ENCODE assay signal across 8 mouse cellular contexts in the genomic region with DNA sequence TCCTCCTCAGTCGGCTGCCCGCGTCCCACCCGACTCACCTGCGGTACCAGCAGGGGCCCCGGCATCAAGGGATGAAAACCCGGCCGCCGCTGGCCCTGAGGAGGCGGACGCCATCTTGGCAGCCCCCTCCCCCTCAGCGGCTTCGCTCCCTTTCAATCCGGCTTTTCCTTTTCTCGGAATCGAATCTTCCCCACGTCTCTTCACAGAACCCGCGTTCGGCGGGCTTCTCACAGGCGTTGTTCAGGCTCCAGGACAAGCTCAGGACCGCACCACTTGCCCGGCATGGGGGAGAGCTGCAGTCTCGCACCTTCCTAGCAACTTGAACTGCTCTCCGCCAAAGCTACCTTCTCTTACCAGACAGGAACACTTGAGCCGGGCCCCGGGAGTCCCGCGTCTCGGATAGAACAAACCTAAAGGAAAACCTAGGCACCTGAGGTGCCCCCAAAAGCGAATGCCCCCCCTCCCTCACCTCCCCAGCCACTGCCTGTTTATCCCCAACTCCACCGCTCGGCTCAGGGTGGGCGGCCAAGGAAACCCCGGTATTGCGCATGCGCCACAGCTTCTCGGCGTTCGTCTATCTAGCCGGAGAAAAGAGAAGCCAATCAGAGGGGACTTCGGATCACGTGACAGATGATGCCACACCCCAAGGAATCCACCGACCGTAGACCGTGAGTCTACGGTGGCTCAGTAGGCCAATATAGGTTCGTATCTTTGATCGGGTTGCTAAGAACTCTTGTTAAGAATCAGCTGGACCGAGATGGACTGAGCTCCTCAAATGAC. TPM values are rescaled to one million over a fixed set of nuclear protein-coding genes. Genes with fewer than 3 reads are reported as not detected.
DNase-seq lines count a peak whose midpoint lies in the region; ATAC-seq lines count a peak whose summit lies in the region.

A gene (minus strand): TSS at position 593 of the 780 bp plus-strand sequence.

- ATAC-seq in megakaryocyte progenitor cell, adult 5-6 weeks (replicated peaks; ENCODE audit: poor library complexity), result peak; percentile 73

- peak; percentile 99 for DNase-seq in adipocyte (ENCODE audit: low spot score)
- peak; percentile 100 for DNase-seq in embryo, embryonic 10 days (ENCODE audit: low spot score)
- peak; percentile 97 for DNase-seq in gastrocnemius, postnatal 10 days
- peak; percentile 99 for DNase-seq in induced T-regulatory cell, adult 2 months (ENCODE audit: low read depth)
- DNase-seq in left cerebral cortex, adult 9 months (ENCODE audit: low spot score in 2 of 2), result peak; percentile 92 to 96
- DNase-seq in right cerebral cortex, postnatal 14 days, result peak; percentile 98
- peak; percentile 85 to 94 for DNase-seq in urinary bladder, postnatal 36 days (ENCODE audit: low spot score in 2 of 2)

RNA-seq across cellular contexts. Expression of the gene that starts here (rescaled TPM):
- 10 to 100 TPM; 20.1 to 22.8 TPM for total RNA-seq in gastrocnemius, postnatal 10 days (2021)
- total RNA-seq in megakaryocyte progenitor cell, adult 5-6 weeks (2015), result 16.3 and 21.0 TPM in 2 replicates
- total RNA-seq in megakaryocyte progenitor cell, adult 5-6 weeks (2017), result 15.5 and 21.8 TPM in 2 replicates

Comparison
In these comparisons a context has a peak if more than half of its experiments do, and no peak if none do; other contexts are left out.
1. Peak in every context shown above with its lines: DNase-seq and ATAC-seq.